Mouse (Mus musculus): Measurements from ENCODE around the gene Txndc8.

- no peak for TF ChIP-seq HCFC1 (IDR thresholded peaks at IDR 0.05; ENCODE audit: borderline replicate concordance, insufficient read depth, low read length)
- TF ChIP-seq ZNF384 (IDR thresholded peaks at IDR 0.05; ENCODE audit: low read depth, low read length) = no peak
Observed at GRCm38 (mm10) chr4:57942892-57943291, 66.0 kb downstream of the Txndc8 start.

Measured in ES-E14 (cell line).